Mouse (Mus musculus) lung, embryonic 15.5 days (tissue): ENCODE measurements at regions not wholly inside any gene's neighbourhood (a gene's known extent, or its start where the extent isn't known, plus 50 kb on each side); places are given as distances from the start of the nearest gene placed in this dataset.
A peak's percentile ranks its signal among the peaks of the same experiment; 100 is the strongest.

Experiments
- ATAC-seq: fragments of 200-750 bp; cut with Nextera tagmentation; 2 replicates; pipeline ENCODE4 v1.8.0; 2017; ENCODE audit warnings: moderate number of reproducible peaks, borderline replicate concordance; ENCODE audit not compliant: low FRiP score, low TSS enrichment; ENCODE audit errors: extremely low read depth
- H3K27ac ChIP-seq: fragments of 300-500 bp; sonication (generic); 2 replicates; pipeline ENCODE4 v1.5.1; 2015; ENCODE audit warnings: moderate library complexity, mild to moderate bottlenecking, inconsistent platforms
- H3K27me3 ChIP-seq: fragments of 300-500 bp; sonication (generic); 2 replicates; pipeline ENCODE4 v1.6.1; 2015; ENCODE audit warnings: inconsistent platforms
- H3K36me3 ChIP-seq: fragments of 300-500 bp; sonication (generic); 2 replicates; pipeline ENCODE4 v1.6.1; 2015; ENCODE audit warnings: inconsistent platforms
- H3K4me1 ChIP-seq: fragments of 300-500 bp; sonication (generic); 2 replicates; pipeline ENCODE4 v1.6.1; 2015; ENCODE audit warnings: inconsistent platforms
- H3K4me2 ChIP-seq: fragments of 300-500 bp; sonication (generic); 2 replicates; pipeline ENCODE4 v1.6.1; 2015; ENCODE audit warnings: inconsistent platforms, mild to moderate bottlenecking, moderate library complexity
- H3K4me3 ChIP-seq: fragments of 300-500 bp; sonication (generic); 2 replicates; pipeline ENCODE4 v1.5.1; 2015; ENCODE audit warnings: mild to moderate bottlenecking, inconsistent platforms
- H3K9ac ChIP-seq: fragments of 300-500 bp; sonication (generic); 2 replicates; pipeline ENCODE4 v1.6.1; 2015; ENCODE audit warnings: inconsistent platforms
- H3K9me3 ChIP-seq: fragments of 300-500 bp; sonication (generic); 2 replicates; pipeline ENCODE4 v1.6.1; 2016; ENCODE audit warnings: inconsistent platforms
- WGBS: fragments of 180-500 bp; shearing (Covaris S2); methylation state at CpG from one replicate; pipeline ENCODE4 v1.1.7; 2015; 5-methylcytosine and 5-hydroxymethylcytosine counted together

GRCm38 (mm10) chr2:131436149-131436548 lies 55.1 kb upstream of the Smox start:
- no peak for ATAC-seq
- Histone ChIP-seq H3K4me1 (no peaks in the 10 kb centered on the region), H3K9me3 (no peaks in the 10 kb centered on the region), H3K27me3 (no peaks in the 10 kb centered on the region), H3K9ac (no peak overlapping the region), H3K36me3 (no peaks in the 10 kb centered on the region), H3K4me3 (no peak overlapping the region), H3K27ac (no peak overlapping the region), H3K4me2 (no peak overlapping the region)
- WGBS, result 61% methylated on average over 9 of the region's 9 CpGs

- Histone ChIP-seq H3K27me3 (no peaks in the 10 kb centered on the region), H3K4me1 (no peaks in the 10 kb centered on the region), H3K9ac (no peak overlapping the region), H3K4me2 (no peak overlapping the region), H3K27ac (no peak overlapping the region), H3K36me3 (no peaks in the 10 kb centered on the region), H3K9me3 (no peaks in the 10 kb centered on the region), H3K4me3 (no peak overlapping the region)
- ATAC-seq, result no peak
- 76% methylated on average over 4 of the region's 4 CpGs for WGBS
Observed at GRCm38 (mm10) chr2:131430474-131430873, 60.8 kb upstream of the Smox start.

- Histone ChIP-seq H3K36me3 (no peaks in the 10 kb centered on the region), H3K27me3 (no peaks in the 10 kb centered on the region), H3K9ac (no peak overlapping the region), H3K4me3 (no peak overlapping the region), H3K27ac (no peak overlapping the region), H3K4me1 (0 out of 2 replicates have a peak, but pooled peaks cover under 1% of the 10 kb centered on the region), H3K4me2 (no peak overlapping the region), H3K9me3 (no peaks in the 10 kb centered on the region)
- ATAC-seq, result no peak
- 52% methylated on average over 4 of the region's 4 CpGs for WGBS
Observed at GRCm38 (mm10) chr2:131428089-131428488, 63.2 kb upstream of the Smox start.

GRCm38 (mm10) chr2:131426941-131427340 lies 64.4 kb upstream of the Smox start:
- Histone ChIP-seq H3K27ac (no peak overlapping the region), H3K4me3 (no peak overlapping the region), H3K4me2 (no peak overlapping the region), H3K27me3 (no peaks in the 10 kb centered on the region), H3K4me1 (peaks cover 6% of the 10 kb centered on the region; the same call in 1 of the 2 replicates), H3K36me3 (no peaks in the 10 kb centered on the region), H3K9me3 (no peaks in the 10 kb centered on the region), H3K9ac (no peak overlapping the region)
- ATAC-seq, result no peak

- Histone ChIP-seq H3K27ac (no peak overlapping the region), H3K27me3 (no peaks in the 10 kb centered on the region), H3K36me3 (no peaks in the 10 kb centered on the region), H3K9me3 (no peaks in the 10 kb centered on the region), H3K4me3 (no peak overlapping the region), H3K4me2 (no peak overlapping the region), H3K9ac (no peak overlapping the region), H3K4me1 (peaks cover 6% of the 10 kb centered on the region; the same call in 1 of the 2 replicates)
- 78% methylated on average over 11 of the region's 11 CpGs for WGBS
- ATAC-seq, result no peak
Observed at GRCm38 (mm10) chr2:131423616-131424320, 67.5 kb upstream of the Smox start.

GRCm38 (mm10) chr2:131422907-131423445 lies 68.3 kb upstream of the Smox start:
- Histone ChIP-seq H3K9me3 (no peaks in the 10 kb centered on the region), H3K4me2 (peak overlapping the region; percentile 95), H3K27ac (peak overlapping the region; percentile 62), H3K36me3 (no peaks in the 10 kb centered on the region), H3K27me3 (no peaks in the 10 kb centered on the region), H3K4me1 (peaks cover 6% of the 10 kb centered on the region; the same call in 1 of the 2 replicates), H3K9ac (peak overlapping the region; percentile 38), H3K4me3 (peak overlapping the region; percentile 54)
- ATAC-seq, result peak; percentile 75
- WGBS, result under 1% methylated on average over 13 of the region's 13 CpGs

- no peaks in the 10 kb centered on the region for H3K27me3 ChIP-seq
- H3K4me1 ChIP-seq, result peaks cover 6% of the 10 kb centered on the region; the same call in 1 of the 2 replicates
- no peaks in the 10 kb centered on the region for H3K36me3 ChIP-seq
- H3K9me3 ChIP-seq, result no peaks in the 10 kb centered on the region
- H3K9ac ChIP-seq, result no peak overlapping the region
- H3K4me3 ChIP-seq, result no peak overlapping the region
- 61% methylated on average over 7 of the region's 7 CpGs for WGBS
- H3K4me2 ChIP-seq, result no peak overlapping the region
- no peak overlapping the region for H3K27ac ChIP-seq
- no peak for ATAC-seq
Observed at GRCm38 (mm10) chr2:131418130-131418529, 65.4 kb upstream of the Rnf24 start.

GRCm38 (mm10) chr2:131417472-131417871 lies 64.8 kb upstream of the Rnf24 start:
- H3K27me3 ChIP-seq, result no peaks in the 10 kb centered on the region
- H3K4me3 ChIP-seq, result no peak overlapping the region
- no peak for ATAC-seq
- H3K9ac ChIP-seq, result no peak overlapping the region
- WGBS, result 76% methylated on average over 2 of the region's 2 CpGs
- H3K4me2 ChIP-seq, result no peak overlapping the region
- H3K4me1 ChIP-seq, result no peaks in the 10 kb centered on the region
- H3K36me3 ChIP-seq, result no peaks in the 10 kb centered on the region
- H3K27ac ChIP-seq, result no peak overlapping the region
- no peaks in the 10 kb centered on the region for H3K9me3 ChIP-seq

- H3K9ac ChIP-seq, result no peak overlapping the region
- WGBS, result 35% methylated on average over 6 of the region's 6 CpGs
Observed at GRCm38 (mm10) chr2:131416482-131416881, 63.8 kb upstream of the Rnf24 start.

GRCm38 (mm10) chr2:131410906-131411520 lies 58.3 kb upstream of the Rnf24 start:
- Histone ChIP-seq H3K4me1 (no peaks in the 10 kb centered on the region), H3K27ac (no peak overlapping the region), H3K36me3 (no peaks in the 10 kb centered on the region), H3K4me3 (no peak overlapping the region), H3K9me3 (no peaks in the 10 kb centered on the region), H3K4me2 (no peak overlapping the region), H3K27me3 (no peaks in the 10 kb centered on the region), H3K9ac (no peak overlapping the region)
- 57% methylated on average over 5 of the region's 5 CpGs for WGBS
- no peak for ATAC-seq

More at GRCm38 (mm10) chr2:131416482-131416881, 63.8 kb upstream of the Rnf24 start:
- no peaks in the 10 kb centered on the region for H3K4me1 ChIP-seq
- H3K4me2 ChIP-seq, result no peak overlapping the region
- no peaks in the 10 kb centered on the region for H3K9me3 ChIP-seq
- no peak overlapping the region for H3K4me3 ChIP-seq
- no peaks in the 10 kb centered on the region for H3K36me3 ChIP-seq
- ATAC-seq, result no peak
- H3K27me3 ChIP-seq, result no peaks in the 10 kb centered on the region
- H3K27ac ChIP-seq, result no peak overlapping the region

- H3K4me1 ChIP-seq, result peaks cover under 1% of the 10 kb centered on the region; the same call in 1 of the 2 replicates
- H3K27me3 ChIP-seq, result no peaks in the 10 kb centered on the region
- no peak for ATAC-seq
- no peak overlapping the region for H3K27ac ChIP-seq
- H3K4me3 ChIP-seq, result no peak overlapping the region
- H3K9ac ChIP-seq, result no peak overlapping the region
- no peaks in the 10 kb centered on the region for H3K36me3 ChIP-seq
- no peak overlapping the region for H3K4me2 ChIP-seq
- no peaks in the 10 kb centered on the region for H3K9me3 ChIP-seq
- 79% methylated on average over 5 of the region's 5 CpGs for WGBS
Observed at GRCm38 (mm10) chr2:131407337-131407736, 54.6 kb upstream of the Rnf24 start.

GRCm38 (mm10) chr2:131404218-131404555 lies 51.5 kb upstream of the Rnf24 start:
- Histone ChIP-seq H3K4me3 (no peak overlapping the region), H3K9me3 (no peaks in the 10 kb centered on the region), H3K27me3 (no peaks in the 10 kb centered on the region), H3K9ac (no peak overlapping the region), H3K27ac (no peak overlapping the region), H3K4me1 (peaks cover 7% of the 10 kb centered on the region; the same call in 1 of the 2 replicates), H3K4me2 (no peak overlapping the region), H3K36me3 (no peaks in the 10 kb centered on the region)
- WGBS, result 46% methylated on average over 1 of the region's 1 CpGs
- no peak for ATAC-seq
